Mouse (Mus musculus) heart, postnatal 0 days (tissue): Measurements from ENCODE around the gene Grm4.

Experiments
- CTCF ChIP-seq: IDR thresholded peaks from 2 replicates; pipeline ENCODE4 v1.5.1; 2016; ENCODE audit warnings: antibody characterized with exemption, control low read depth, low read depth
- EP300 ChIP-seq: IDR thresholded peaks from 2 replicates; pipeline ENCODE4 v1.6.1; 2016; ENCODE audit warnings: antibody characterized with exemption, low read depth

DNA sequence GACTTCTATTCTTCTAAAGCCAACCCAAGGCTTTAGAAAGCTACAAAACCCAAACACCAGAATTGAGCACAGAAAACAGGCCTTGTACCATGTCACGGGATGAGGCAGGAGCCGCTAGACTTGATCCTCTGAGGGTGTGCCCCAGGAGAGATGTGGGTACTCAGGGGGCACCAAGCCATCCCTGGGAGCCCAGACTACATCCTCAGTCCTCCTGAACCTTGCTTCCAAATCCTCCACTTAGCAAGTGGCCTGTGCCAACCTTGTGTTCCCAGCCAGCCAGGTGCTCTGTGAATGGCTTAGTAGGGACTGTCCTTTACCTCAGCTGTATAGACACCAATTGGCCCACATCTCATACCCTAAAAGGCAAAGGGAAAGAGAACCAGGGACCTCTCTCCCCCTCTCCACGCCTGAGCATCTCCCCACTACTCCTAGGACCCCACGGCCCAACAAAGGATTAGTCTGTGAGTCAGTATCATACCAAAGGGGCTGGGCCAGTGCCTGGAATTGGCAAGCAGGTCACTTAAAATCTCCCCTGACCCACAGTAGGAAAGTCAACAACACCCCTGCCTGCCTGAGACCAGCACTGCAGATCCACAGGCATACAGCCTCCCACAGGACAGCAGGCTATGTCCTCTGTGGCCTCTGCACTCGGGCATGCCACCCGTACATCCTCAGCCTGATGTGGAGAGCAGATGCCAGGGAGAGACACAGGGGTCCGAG is 14.2 kb downstream of the Grm4 start:
- TF ChIP-seq CTCF, result no peak
- TF ChIP-seq EP300, result no peak
